Mouse (Mus musculus) intestine, embryonic 16.5 days (tissue): Measurements from ENCODE around the gene Cacna1g. TPM values are rescaled to one million over a fixed set of nuclear protein-coding genes. Genes with fewer than 3 reads are reported as not detected.
"Not testable (repeated sequence)": the region's sequence is repeated elsewhere in the genome, so short reads cannot be mapped to it uniquely, and the experiment has no call there.

Experiments
- ATAC-seq: fragments of 200-750 bp; cut with Nextera tagmentation; 2 replicates; pipeline ENCODE4 v1.8.0; 2017; ENCODE audit warnings: moderate TSS enrichment, moderate library complexity
- H3K27ac ChIP-seq: fragments of 300-500 bp; sonication (generic); 2 replicates; pipeline ENCODE4 v1.5.1; 2014; ENCODE audit warnings: mild to moderate bottlenecking, low read length
- H3K27me3 ChIP-seq: fragments of 300-500 bp; sonication (generic); replicated peaks from 2 replicates; pipeline ENCODE4 v1.6.1; 2014; ENCODE audit warnings: low read length, control low read depth, mixed read lengths; ENCODE audit not compliant: control insufficient read depth, insufficient read depth
- H3K36me3 ChIP-seq: fragments of 300-500 bp; sonication (generic); 2 replicates; pipeline ENCODE4 v1.6.1; 2014; ENCODE audit warnings: low read length, control low read depth; ENCODE audit not compliant: control insufficient read depth, insufficient read depth
- H3K4me1 ChIP-seq: fragments of 300-500 bp; sonication (generic); 2 replicates; pipeline ENCODE4 v1.6.1; 2014; ENCODE audit warnings: low read length, control low read depth, mixed read lengths; ENCODE audit not compliant: control insufficient read depth, insufficient read depth
- H3K4me2 ChIP-seq: fragments of 300-500 bp; sonication (generic); 2 replicates; pipeline ENCODE4 v1.6.1; 2014; ENCODE audit warnings: low read depth, low read length, control low read depth
- H3K4me3 ChIP-seq: fragments of 300-500 bp; sonication (generic); 2 replicates; pipeline ENCODE4 v1.5.1; 2014; ENCODE audit warnings: mild to moderate bottlenecking, low read length
- H3K9ac ChIP-seq: fragments of 300-500 bp; sonication (generic); 2 replicates; pipeline ENCODE4 v1.6.1; 2014; ENCODE audit warnings: low read depth, low read length
- H3K9me3 ChIP-seq: fragments of 300-500 bp; sonication (generic); 2 replicates; pipeline ENCODE4 v1.6.1; 2016; ENCODE audit warnings: low read length, control low read depth; ENCODE audit not compliant: control insufficient read depth
- WGBS: fragments of 180-500 bp; shearing (Covaris S2); extraction: QIAGEN DNeasy Blood & Tissue Kit; methylation state at CpG from one replicate; pipeline ENCODE4 v1.1.7; 2014; 5-methylcytosine and 5-hydroxymethylcytosine counted together
- polyA plus RNA-seq: library from polyadenylated mRNA; unstranded; fragments of >200 nt; fragmentation: Nextera tagmentation; extraction: Ambion mirVana; gene quantifications from 2 replicates; pipeline ENCODE4 v1.2.1, GENCODE M21; 2015

Cacna1g gene
- polyA plus RNA-seq, 1 experiment from 2014 or later: 4.9 TPM

DNA sequence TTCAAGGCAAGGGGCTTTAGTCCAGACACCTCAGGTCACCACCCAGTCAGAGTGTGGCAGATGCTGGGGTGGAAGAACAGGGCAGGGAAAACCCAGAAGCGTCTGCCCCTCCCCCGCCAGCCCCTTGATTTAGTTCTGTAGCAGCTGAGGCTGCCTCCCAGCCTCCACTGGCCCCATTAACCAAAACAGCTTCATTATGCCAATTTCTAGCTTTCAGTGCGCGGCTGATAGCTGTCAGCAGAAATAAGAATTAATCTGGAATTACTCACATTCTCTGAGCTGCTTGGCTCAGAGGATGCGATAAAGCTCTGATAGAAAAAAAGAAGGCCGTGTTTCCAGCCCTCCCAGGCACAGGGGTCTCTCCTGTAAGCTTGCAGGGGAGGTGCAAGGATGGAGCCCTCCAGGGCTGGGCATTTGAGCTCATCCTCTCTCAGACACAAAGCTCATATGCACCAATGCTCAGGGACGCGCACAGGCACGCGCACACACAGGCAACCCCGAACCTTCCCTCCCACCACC, 66.1 kb downstream of the Cacna1g start:
- no peak for ATAC-seq
- no peaks in the 10 kb centered on the region for H3K36me3 ChIP-seq
- 48% methylated on average over 11 of the region's 11 CpGs for WGBS
- no peak overlapping the region; the same call in 1 of the 2 replicates for H3K9ac ChIP-seq
- H3K4me3 ChIP-seq: no peak overlapping the region
- no peaks in the 10 kb centered on the region for H3K9me3 ChIP-seq
- H3K4me2 ChIP-seq: no peak overlapping the region
- H3K27ac ChIP-seq: no peak overlapping the region
- H3K27me3 ChIP-seq: no peaks in the 10 kb centered on the region
- peaks cover 19% of the 10 kb centered on the region for H3K4me1 ChIP-seq

DNA sequence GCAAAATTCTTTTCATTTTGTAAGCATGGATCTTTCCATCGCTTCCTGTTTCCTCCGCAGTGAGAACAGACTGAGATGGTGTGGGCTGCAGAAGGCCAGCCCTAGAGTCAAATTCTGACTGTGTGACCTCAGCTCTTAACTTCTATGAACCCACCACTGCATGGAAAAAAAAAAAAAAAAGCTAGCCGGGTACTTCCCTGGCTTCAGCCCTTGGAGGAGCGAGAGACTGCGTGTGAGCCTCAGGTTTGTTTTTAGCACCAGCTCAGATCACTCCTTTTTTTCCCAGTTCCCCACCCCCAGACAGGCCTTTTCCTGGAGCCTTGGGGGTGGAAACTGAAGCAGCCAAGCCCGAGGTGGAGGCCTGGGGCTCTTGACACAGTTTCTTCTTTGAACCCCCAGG, 68.7 kb downstream of the Cacna1g start:
- no peak overlapping the region for H3K9ac ChIP-seq

DNA sequence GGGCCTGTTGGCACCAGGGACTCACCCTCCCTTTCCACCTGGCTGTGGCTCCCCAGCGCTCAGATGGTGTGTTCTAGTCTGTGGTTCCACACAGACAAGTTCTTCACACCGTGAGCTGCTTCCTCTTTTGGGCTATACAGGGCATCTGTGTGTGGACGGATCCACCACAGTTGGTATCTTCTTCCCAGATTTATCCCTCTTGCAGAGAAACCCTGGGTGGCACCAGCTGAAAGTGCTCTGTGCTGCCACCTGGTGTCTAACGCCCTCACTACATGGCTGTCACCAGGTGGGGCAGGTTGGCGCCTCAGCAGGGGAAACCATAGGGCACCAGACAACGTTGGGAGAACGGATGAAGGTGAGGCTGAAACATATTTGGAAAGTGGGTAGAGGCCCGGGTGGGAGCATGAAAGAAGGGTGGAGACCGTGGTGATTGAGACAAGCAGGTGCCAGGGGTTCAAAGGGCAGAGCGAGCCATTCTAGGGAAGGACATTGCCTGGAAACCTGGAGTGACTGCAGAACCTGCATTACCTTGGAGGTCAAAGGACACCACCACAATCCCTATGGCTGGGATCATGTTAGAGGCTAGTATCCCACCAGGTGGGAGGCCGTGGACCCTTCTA, 69.2 kb downstream of the Cacna1g start:
- Histone ChIP-seq H3K9ac (no peak overlapping the region), H3K27me3 (no peaks in the 10 kb centered on the region), H3K9me3 (no peaks in the 10 kb centered on the region), H3K4me1 (peaks cover 19% of the 10 kb centered on the region), H3K36me3 (no peaks in the 10 kb centered on the region), H3K4me3 (no peak overlapping the region), H3K4me2 (no peak overlapping the region), H3K27ac (no peak overlapping the region)
- peak; percentile 82 for ATAC-seq
- 20% methylated on average over 11 of the region's 11 CpGs for WGBS

More for the DNA sequence above, 68.7 kb downstream of the Cacna1g start:
- H3K36me3 ChIP-seq: no peaks in the 10 kb centered on the region
- H3K9me3 ChIP-seq: no peaks in the 10 kb centered on the region
- H3K4me3 ChIP-seq: no peak overlapping the region
- no peaks in the 10 kb centered on the region for H3K27me3 ChIP-seq
- H3K4me1 ChIP-seq: peaks cover 19% of the 10 kb centered on the region
- no peak overlapping the region for H3K4me2 ChIP-seq
- WGBS: 53% methylated on average over 6 of the region's 6 CpGs
- ATAC-seq: no peak
- H3K27ac ChIP-seq: no peak overlapping the region

DNA sequence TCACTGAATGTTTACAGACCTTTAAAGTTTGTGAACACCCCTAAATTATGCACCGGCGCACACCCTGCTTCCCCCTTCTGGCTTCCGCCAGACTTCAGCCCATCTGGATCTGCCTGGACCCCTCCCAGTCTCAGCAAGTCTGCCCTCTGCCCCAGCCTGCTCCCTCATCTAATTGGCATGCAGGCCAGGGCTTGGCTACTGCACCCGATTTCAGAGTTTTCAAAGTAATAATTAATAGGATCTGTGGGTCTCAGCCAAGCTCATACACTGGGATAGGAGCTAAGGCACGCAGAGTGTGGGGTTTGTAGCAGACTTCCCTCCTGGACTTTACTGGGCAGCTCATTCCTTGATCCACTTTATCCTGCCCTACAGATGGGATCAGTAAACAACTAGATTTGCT, 69.8 kb downstream of the Cacna1g start:
- no peaks in the 10 kb centered on the region for H3K36me3 ChIP-seq
- no peak overlapping the region for H3K27ac ChIP-seq
- H3K4me3 ChIP-seq: no peak overlapping the region
- no peaks in the 10 kb centered on the region for H3K9me3 ChIP-seq
- H3K4me2 ChIP-seq: no peak overlapping the region
- peaks cover 19% of the 10 kb centered on the region for H3K4me1 ChIP-seq
- WGBS: 48% methylated on average over 5 of the region's 5 CpGs
- no peaks in the 10 kb centered on the region for H3K27me3 ChIP-seq
- H3K9ac ChIP-seq: no peak overlapping the region
- ATAC-seq: peak; percentile 43

DNA sequence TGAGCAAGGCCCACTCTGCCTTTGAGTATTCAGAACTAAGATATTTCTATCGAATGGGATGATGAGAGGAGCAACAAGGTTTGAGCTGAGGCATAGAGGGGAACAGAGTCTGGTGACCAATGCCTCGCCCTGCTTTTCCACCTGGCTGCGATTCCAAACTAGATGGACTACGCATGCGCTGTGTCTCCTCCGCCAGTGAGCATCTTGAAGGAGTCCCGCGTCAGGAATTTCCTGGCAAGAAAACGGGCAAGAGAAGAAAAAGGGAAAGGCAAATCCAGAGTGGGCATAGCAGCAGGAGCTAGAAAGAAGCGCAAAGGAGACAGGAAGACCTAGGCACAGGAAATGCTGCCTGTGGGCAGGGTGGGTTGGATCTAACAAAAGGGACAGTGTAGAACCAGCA, 70.2 kb downstream of the Cacna1g start:
- Histone ChIP-seq H3K9me3 (no peaks in the 10 kb centered on the region), H3K27me3 (no peaks in the 10 kb centered on the region), H3K36me3 (no peaks in the 10 kb centered on the region), H3K4me2 (no peak overlapping the region), H3K4me1 (peaks cover 19% of the 10 kb centered on the region), H3K27ac (no peak overlapping the region), H3K4me3 (no peak overlapping the region), H3K9ac (no peak overlapping the region)
- WGBS: 85% methylated on average over 10 of the region's 10 CpGs
- ATAC-seq: no peak

DNA sequence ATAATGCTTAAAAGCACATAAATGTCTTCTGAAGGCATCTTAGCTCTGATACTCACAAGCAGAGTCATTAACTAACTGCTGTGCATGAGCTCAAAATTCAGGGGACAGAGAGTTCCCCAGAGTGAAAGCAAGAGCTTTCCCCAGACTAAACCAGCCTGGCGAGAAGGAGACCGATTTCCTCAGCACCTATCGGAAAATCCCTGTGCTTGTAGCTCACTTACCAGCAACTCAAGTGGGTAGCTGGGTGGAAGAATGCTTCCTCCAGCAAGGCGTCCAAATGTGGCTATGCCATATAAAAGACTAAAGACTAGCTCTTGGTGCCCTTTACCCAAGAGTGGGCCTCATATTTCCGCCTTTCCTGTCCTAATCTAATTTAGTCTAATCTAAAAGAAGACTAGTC, 71.3 kb downstream of the Cacna1g start:
- Histone ChIP-seq H3K4me3 (no peak overlapping the region), H3K36me3 (no peaks in the 10 kb centered on the region), H3K4me2 (no peak overlapping the region), H3K27me3 (no peaks in the 10 kb centered on the region), H3K27ac (no peak overlapping the region), H3K9me3 (no peaks in the 10 kb centered on the region), H3K9ac (no peak overlapping the region), H3K4me1 (peaks cover 15% of the 10 kb centered on the region)
- ATAC-seq: no peak
- WGBS: 86% methylated on average over 5 of the region's 5 CpGs

DNA sequence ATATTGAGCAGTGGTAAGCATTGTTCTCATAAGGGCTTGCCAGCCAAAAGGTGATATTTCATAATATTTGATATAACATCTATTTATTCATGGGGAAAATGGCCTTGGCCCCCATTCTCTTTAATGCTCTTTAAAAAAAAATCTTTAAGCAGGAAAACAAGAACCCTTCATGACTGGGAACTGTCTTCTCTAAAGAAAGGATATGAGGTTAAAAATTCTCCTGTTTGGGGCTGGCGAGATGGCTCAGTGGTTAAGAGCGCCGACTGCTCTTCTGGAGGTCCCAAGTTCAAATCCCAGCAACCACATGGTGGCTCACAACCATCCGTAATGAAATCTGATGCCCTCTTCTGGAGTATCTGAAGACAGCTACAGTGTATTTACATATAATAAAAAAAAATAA, 72.0 kb downstream of the Cacna1g start:
- H3K4me1 ChIP-seq: peaks cover 12% of the 10 kb centered on the region
- ATAC-seq, H3K4me2 ChIP-seq, H3K9ac ChIP-seq, H3K27me3 ChIP-seq, H3K4me3 ChIP-seq, H3K9me3 ChIP-seq, H3K36me3 ChIP-seq, H3K27ac ChIP-seq: not testable (repeated sequence)
- 91% methylated on average over 4 of the region's 4 CpGs for WGBS

DNA sequence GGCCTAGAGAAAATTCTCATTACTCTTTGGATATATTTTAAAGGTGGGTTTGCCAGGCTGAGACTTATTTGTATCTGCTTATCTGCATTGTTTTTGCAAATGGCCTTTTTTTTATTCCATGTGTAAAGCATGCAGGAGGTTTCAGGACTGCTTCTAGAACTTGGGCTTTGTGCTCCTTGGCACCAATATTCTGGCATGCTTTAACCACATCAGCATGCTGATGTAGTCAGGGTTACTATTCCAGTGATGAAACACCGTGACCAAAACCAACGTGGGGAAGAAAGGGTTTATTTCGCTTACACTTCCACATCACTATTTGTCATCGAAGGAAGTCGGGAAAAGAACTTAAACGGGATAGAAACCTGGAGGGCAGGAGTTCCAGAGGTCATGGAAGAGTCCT, 73.0 kb downstream of the Cacna1g start:
- Histone ChIP-seq H3K36me3 (no peaks in the 10 kb centered on the region), H3K9ac (no peak overlapping the region), H3K27ac (no peak overlapping the region), H3K4me3 (no peak overlapping the region), H3K4me2 (no peak overlapping the region), H3K4me1 (peaks cover 12% of the 10 kb centered on the region), H3K27me3 (no peaks in the 10 kb centered on the region), H3K9me3 (no peaks in the 10 kb centered on the region)
- 61% methylated on average over 6 of the region's 6 CpGs for WGBS
- ATAC-seq: no peak

DNA sequence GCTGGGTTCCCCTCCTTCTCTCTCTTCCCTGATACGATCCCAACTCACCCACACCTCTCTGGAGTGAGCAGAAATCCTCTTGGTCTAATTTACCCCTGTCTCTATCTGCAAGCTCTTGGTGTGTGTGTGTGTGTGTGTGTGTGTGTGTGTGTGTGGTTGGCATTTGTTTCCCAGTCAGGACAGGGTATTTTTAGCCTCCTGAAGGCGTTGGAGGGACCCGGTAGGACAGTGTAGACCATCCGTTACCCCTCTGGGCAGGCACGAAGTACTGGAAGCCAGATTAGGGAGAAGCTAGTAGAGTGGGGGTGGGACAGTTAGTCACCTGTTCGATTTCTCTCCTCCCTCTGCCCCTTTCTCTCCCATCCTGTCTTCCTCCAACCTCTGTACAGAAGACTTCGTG, 79.9 kb downstream of the Cacna1g start:
- no peaks in the 10 kb centered on the region for H3K9me3 ChIP-seq
- H3K4me2 ChIP-seq: no peak overlapping the region
- ATAC-seq: no peak
- H3K36me3 ChIP-seq: no peaks in the 10 kb centered on the region
- no peak overlapping the region for H3K9ac ChIP-seq
- H3K4me1 ChIP-seq: peaks cover 19% of the 10 kb centered on the region
- WGBS: 90% methylated on average over 7 of the region's 7 CpGs
- H3K4me3 ChIP-seq: no peak overlapping the region
- H3K27me3 ChIP-seq: no peaks in the 10 kb centered on the region
- H3K27ac ChIP-seq: no peak overlapping the region

DNA sequence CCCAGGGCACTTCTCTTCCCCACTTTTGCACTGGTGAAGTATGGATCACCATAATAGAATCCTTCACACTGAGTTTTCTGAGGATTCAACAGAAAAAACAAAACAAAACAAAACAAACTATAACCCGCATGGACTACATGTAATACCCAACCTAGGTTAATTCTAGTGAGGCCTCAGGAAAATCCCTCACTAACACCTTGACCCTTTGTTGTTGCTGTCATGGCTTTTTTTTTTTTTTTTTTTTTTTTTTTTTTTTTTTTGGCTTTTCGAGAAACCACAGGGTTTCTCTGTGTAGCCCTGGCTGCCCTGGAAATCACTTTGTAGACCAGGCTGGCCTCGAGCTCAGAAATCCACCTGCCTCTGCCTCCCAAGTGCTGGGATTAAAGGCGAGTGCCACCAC, 80.5 kb downstream of the Cacna1g start:
- WGBS: 88% methylated on average over 4 of the region's 4 CpGs
- H3K9ac ChIP-seq, H3K4me3 ChIP-seq, ATAC-seq, H3K36me3 ChIP-seq, H3K4me2 ChIP-seq, H3K27me3 ChIP-seq, H3K9me3 ChIP-seq, H3K27ac ChIP-seq: not testable (repeated sequence)
- H3K4me1 ChIP-seq: peaks cover 19% of the 10 kb centered on the region
